Mouse (Mus musculus): ENCODE measurements at regions not wholly inside any gene's neighbourhood (a gene's known extent, or its start where the extent isn't known, plus 50 kb on each side); places are given as distances from the start of the nearest gene placed in this dataset.

DNA sequence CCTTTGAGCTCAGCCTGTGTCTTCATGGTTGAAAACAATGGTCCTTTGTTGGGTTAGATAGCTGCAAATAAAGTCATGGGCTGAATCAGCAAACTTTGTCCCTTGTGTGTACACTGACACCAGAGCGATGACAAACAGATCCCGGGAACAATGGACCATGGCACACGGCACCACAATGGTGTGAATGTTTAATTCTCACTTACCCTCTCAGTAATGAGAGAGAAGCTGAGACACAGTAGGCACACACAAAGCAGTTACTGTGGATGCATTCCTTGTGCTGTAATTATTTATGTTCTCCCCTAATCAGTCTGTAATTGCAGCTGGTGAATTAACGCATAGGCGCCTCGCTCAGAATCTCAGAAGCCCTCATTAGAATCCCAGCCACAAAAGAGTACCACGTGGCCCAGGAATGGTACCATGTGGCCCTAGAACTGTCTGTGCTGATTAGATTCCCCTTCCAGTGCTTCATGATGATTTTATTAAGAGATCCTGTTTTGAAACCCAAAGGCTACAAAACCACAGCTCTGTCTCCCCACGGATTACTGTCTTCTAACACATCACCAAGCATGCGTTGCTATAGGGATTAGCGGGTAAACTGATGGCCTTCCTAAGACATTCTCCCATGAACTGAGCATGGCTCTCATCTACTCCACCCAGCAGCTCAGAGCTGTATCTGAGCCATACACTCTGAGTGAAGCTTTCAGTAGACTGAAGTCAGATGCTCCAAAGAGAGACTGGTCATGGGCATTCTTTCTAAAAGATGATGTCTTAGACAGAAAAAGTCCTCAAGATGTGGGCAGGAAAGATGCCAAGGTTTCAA is 250.8 kb downstream of the Wdr11 start:
- no peak for TF ChIP-seq MYOD1 (IDR thresholded peaks at IDR 0.05; ENCODE audit: control insufficient read depth, insufficient read length, low read depth)
- no peak for TF ChIP-seq FOSL1 (IDR thresholded peaks at IDR 0.05; ENCODE audit: insufficient read depth, low read length, poor library complexity, severe bottlenecking)
- no peak for TF ChIP-seq MAX (IDR thresholded peaks at IDR 0.05)
- no peak for TF ChIP-seq USF1 (IDR thresholded peaks at IDR 0.05; ENCODE audit: low read depth)
- TF ChIP-seq CTCF (IDR thresholded peaks at IDR 0.05; ENCODE audit: control insufficient read depth, insufficient read depth, insufficient read length), result no peak
- TF ChIP-seq CEBPB (IDR thresholded peaks at IDR 0.05; ENCODE audit: low read depth), result no peak
- no peak for TF ChIP-seq MYOG (IDR thresholded peaks at IDR 0.05; ENCODE audit: control insufficient read depth, extremely low read depth, insufficient read length)
- H3K79me2 ChIP-seq (ENCODE audit: control insufficient read depth, insufficient read depth), result no peaks in the 10 kb centered on the region
- H3K36me3 ChIP-seq (ENCODE audit: control insufficient read depth, insufficient read depth), result no peaks in the 10 kb centered on the region
- H3K4me3 ChIP-seq (ENCODE audit: insufficient read depth, poor library complexity, severe bottlenecking), result no peak overlapping the region
- no peaks in the 10 kb centered on the region for H3K79me3 ChIP-seq (ENCODE audit: low read depth)
- H3K27me3 ChIP-seq (ENCODE audit: control insufficient read depth, insufficient read depth, insufficient read length), result no peaks in the 10 kb centered on the region
- no peak overlapping the region for H3ac ChIP-seq (ENCODE audit: control insufficient read depth, insufficient read length, low read depth)

DNA sequence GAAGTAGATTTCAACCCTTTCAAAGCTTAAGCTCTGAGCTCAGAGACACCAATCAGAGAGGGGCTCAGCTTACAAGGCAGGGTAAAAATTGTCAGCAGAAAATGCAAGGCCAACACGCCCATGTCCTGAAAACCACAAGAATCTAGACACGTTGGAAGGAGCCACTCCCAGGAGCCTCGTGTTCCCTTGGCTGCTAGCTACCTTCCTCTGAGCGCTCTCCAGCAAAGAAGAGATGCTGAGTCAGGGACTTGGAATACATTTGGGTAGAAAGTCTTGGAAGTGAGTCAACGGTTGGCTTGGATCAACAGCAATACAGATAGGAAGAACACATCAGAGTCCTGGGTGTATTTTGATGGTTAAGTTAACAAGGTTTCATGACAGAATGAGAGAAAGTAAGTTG is 255.5 kb downstream of the Wdr11 start:
- Histone ChIP-seq H3ac (ENCODE audit: control insufficient read depth, insufficient read length, low read depth) (no peak overlapping the region), H3K36me3 (ENCODE audit: control insufficient read depth, insufficient read depth) (no peaks in the 10 kb centered on the region), H3K27me3 (ENCODE audit: control insufficient read depth, insufficient read depth, insufficient read length) (no peaks in the 10 kb centered on the region), H3K79me3 (ENCODE audit: low read depth) (no peaks in the 10 kb centered on the region), H3K79me2 (ENCODE audit: control insufficient read depth, insufficient read depth) (no peaks in the 10 kb centered on the region), H3K4me3 (ENCODE audit: insufficient read depth, poor library complexity, severe bottlenecking) (no peak overlapping the region)
- TF ChIP-seq MYOD1 (IDR thresholded peaks at IDR 0.05; ENCODE audit: control insufficient read depth, insufficient read length, low read depth) (no peak), CEBPB (IDR thresholded peaks at IDR 0.05; ENCODE audit: low read depth) (no peak), MAX (IDR thresholded peaks at IDR 0.05) (peak; percentile 29), USF1 (IDR thresholded peaks at IDR 0.05; ENCODE audit: low read depth) (no peak), CTCF (IDR thresholded peaks at IDR 0.05; ENCODE audit: control insufficient read depth, insufficient read depth, insufficient read length) (no peak)

DNA sequence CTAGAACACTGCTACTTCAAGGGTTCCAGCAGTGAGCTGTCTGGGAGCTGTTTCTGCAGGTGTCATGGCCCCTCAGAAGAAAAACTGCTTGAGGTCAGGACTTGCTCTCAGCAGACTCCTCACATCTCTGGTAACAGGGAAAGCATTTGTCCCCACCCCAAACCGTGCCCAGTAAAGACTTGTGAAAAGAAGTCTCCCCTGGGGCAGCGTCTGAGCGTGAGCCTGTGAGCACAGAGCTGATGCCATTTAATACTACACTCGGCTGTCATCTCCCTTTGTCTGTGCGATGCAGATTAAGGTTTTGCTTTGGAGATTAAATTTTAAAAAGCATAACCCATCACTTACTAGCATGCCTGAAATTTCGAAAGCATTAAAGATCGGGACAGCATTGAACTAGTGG is 261.9 kb downstream of the Wdr11 start:
- no peak overlapping the region for H3ac ChIP-seq (ENCODE audit: control insufficient read depth, insufficient read length, low read depth)

DNA sequence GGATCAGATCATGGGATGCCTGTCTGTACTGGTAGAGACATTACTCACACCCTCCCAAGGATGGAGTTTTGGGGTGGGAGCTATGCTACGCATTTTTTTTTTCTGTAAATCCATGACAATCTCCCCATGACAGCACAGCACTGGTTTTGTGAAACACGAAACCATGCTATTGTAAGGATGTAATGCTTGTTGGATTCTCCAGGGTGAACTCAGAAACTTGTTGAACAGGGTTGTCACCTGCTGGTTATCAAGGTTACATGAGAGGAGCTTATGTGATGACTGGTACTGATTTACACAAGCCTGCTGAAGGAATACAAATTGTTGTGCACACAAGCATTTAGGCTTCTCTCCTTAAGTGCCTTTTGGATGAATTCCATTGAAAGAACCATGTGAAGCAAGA is 263.3 kb downstream of the Wdr11 start:
- TF ChIP-seq MAX (IDR thresholded peaks at IDR 0.05) (no peak), MYOD1 (IDR thresholded peaks at IDR 0.05; ENCODE audit: control insufficient read depth, insufficient read length, low read depth) (no peak), CTCF (IDR thresholded peaks at IDR 0.05; ENCODE audit: control insufficient read depth, insufficient read depth, insufficient read length) (no peak), FOSL1 (IDR thresholded peaks at IDR 0.05; ENCODE audit: insufficient read depth, low read length, poor library complexity, severe bottlenecking) (no peak), USF1 (IDR thresholded peaks at IDR 0.05; ENCODE audit: low read depth) (no peak), CEBPB (IDR thresholded peaks at IDR 0.05; ENCODE audit: low read depth) (no peak), MYOG (IDR thresholded peaks at IDR 0.05; ENCODE audit: control insufficient read depth, extremely low read depth, insufficient read length) (no peak)
- Histone ChIP-seq H3K27me3 (ENCODE audit: control insufficient read depth, insufficient read depth, insufficient read length) (no peaks in the 10 kb centered on the region), H3K79me2 (ENCODE audit: control insufficient read depth, insufficient read depth) (no peaks in the 10 kb centered on the region), H3K4me3 (ENCODE audit: insufficient read depth, poor library complexity, severe bottlenecking) (no peak overlapping the region), H3K79me3 (ENCODE audit: low read depth) (no peaks in the 10 kb centered on the region), H3K36me3 (ENCODE audit: control insufficient read depth, insufficient read depth) (no peaks in the 10 kb centered on the region), H3ac (ENCODE audit: control insufficient read depth, insufficient read length, low read depth) (no peak overlapping the region)

More for the DNA sequence above, 261.9 kb downstream of the Wdr11 start:
- Histone ChIP-seq H3K79me3 (ENCODE audit: low read depth) (no peaks in the 10 kb centered on the region), H3K27me3 (ENCODE audit: control insufficient read depth, insufficient read depth, insufficient read length) (no peaks in the 10 kb centered on the region), H3K4me3 (ENCODE audit: insufficient read depth, poor library complexity, severe bottlenecking) (no peak overlapping the region), H3K36me3 (ENCODE audit: control insufficient read depth, insufficient read depth) (no peaks in the 10 kb centered on the region), H3K79me2 (ENCODE audit: control insufficient read depth, insufficient read depth) (no peaks in the 10 kb centered on the region)
- TF ChIP-seq MYOD1 (IDR thresholded peaks at IDR 0.05; ENCODE audit: control insufficient read depth, insufficient read length, low read depth) (no peak), MYOG (IDR thresholded peaks at IDR 0.05; ENCODE audit: control insufficient read depth, extremely low read depth, insufficient read length) (no peak), FOSL1 (IDR thresholded peaks at IDR 0.05; ENCODE audit: insufficient read depth, low read length, poor library complexity, severe bottlenecking) (no peak), CEBPB (IDR thresholded peaks at IDR 0.05; ENCODE audit: low read depth) (no peak), CTCF (IDR thresholded peaks at IDR 0.05; ENCODE audit: control insufficient read depth, insufficient read depth, insufficient read length) (no peak), MAX (IDR thresholded peaks at IDR 0.05) (no peak), USF1 (IDR thresholded peaks at IDR 0.05; ENCODE audit: low read depth) (no peak)

DNA sequence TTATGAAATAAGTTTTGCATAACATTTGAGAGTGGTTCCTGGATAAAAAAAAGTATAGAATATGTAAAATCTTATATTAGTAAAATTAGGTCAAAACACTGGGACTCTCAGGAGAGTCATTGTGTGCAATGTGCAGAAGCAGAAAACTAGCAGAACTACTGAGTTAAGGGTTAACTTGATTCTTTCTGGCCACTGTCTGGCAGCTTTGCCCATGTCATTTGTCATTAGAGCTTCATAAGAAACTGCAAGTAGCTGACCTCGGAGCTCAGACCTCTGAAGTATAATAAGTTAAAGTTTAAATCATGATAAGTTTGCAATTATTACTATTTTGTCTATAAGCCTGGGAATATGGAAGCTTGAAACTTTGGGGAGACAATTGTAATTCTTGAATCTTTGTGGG is 271.3 kb downstream of the Wdr11 start:
- TF ChIP-seq MAX (IDR thresholded peaks at IDR 0.05) (no peak), USF1 (IDR thresholded peaks at IDR 0.05; ENCODE audit: low read depth) (no peak), MYOD1 (IDR thresholded peaks at IDR 0.05; ENCODE audit: control insufficient read depth, insufficient read length, low read depth) (no peak), MYOG (IDR thresholded peaks at IDR 0.05; ENCODE audit: control insufficient read depth, extremely low read depth, insufficient read length) (no peak), CTCF (IDR thresholded peaks at IDR 0.05; ENCODE audit: control insufficient read depth, insufficient read depth, insufficient read length) (no peak), FOSL1 (IDR thresholded peaks at IDR 0.05; ENCODE audit: insufficient read depth, low read length, poor library complexity, severe bottlenecking) (no peak), CEBPB (IDR thresholded peaks at IDR 0.05; ENCODE audit: low read depth) (no peak)

More for the DNA sequence above, 271.3 kb downstream of the Wdr11 start:
- H3ac ChIP-seq (ENCODE audit: control insufficient read depth, insufficient read length, low read depth), result no peak overlapping the region
- no peak overlapping the region for H3K4me3 ChIP-seq (ENCODE audit: insufficient read depth, poor library complexity, severe bottlenecking)
- no peaks in the 10 kb centered on the region for H3K27me3 ChIP-seq (ENCODE audit: control insufficient read depth, insufficient read depth, insufficient read length)
- H3K36me3 ChIP-seq (ENCODE audit: control insufficient read depth, insufficient read depth), result no peaks in the 10 kb centered on the region
- no peaks in the 10 kb centered on the region for H3K79me2 ChIP-seq (ENCODE audit: control insufficient read depth, insufficient read depth)
- no peaks in the 10 kb centered on the region for H3K79me3 ChIP-seq (ENCODE audit: low read depth)

Data from C2C12 (cell line).